Mouse (Mus musculus) adrenal gland, postnatal 36 days (tissue): ENCODE results near the gene Faiml. TPM values are rescaled to one million over a fixed set of nuclear protein-coding genes. Genes with fewer than 3 reads are reported as not detected.

ENCODE experiments used
- total RNA-seq, 2 experiments: library from RNA; stranded (reverse); gene quantifications; 2 replicates each; pipeline ENCODE4 v1.2.3; 2021

The Faiml gene
- total RNA-seq, 2 experiments from 2014 or later: not detected

Other genes with a start within 250 kb of the Faiml start
- not detected for gene Gm1123, start 201.5 kb downstream of the Faiml start, total RNA-seq
- 10 to 100 TPM; 16.9 to 18.3 TPM for gene Pik3cb, start 96.6 kb downstream of the Faiml start, total RNA-seq
- gene Cep70, start 6.1 kb upstream of the Faiml start, total RNA-seq: 1 to 10 TPM; 6.8 to 7.5 TPM
- gene Esyt3, start 121.3 kb upstream of the Faiml start, total RNA-seq: under 1 TPM; 0.26 to 0.43 TPM
- 10 to 100 TPM; 43.5 to 66.9 TPM for gene Mras, start 200.1 kb upstream of the Faiml start, total RNA-seq
- not detected for gene Nme9, start 214.2 kb upstream of the Faiml start, total RNA-seq